11 mouse cellular contexts compared by ENCODE assay signal in genomic region chr10:43378732-43379644, GRCm38 (mm10).
DNase-seq lines count a peak whose midpoint lies in the region; ATAC-seq and TF ChIP-seq lines count a peak whose summit lies in the region.
"Had no signal": no experiment of that assay in that cellular context is flagged by ENCODE, and none has a peak within 500 bp of the region (broad histone marks: within the 10 kb centered on the region; RNA-seq: fewer than 3 reads in every experiment).

No protein-coding gene starts in this region.

- no peak for TF ChIP-seq CTCF in forebrain, postnatal 0 days (IDR thresholded peaks at IDR 0.05; ENCODE audit: low read depth)
- TF ChIP-seq CTCF in stomach, postnatal 0 days (IDR thresholded peaks at IDR 0.05; ENCODE audit: low read depth) = no peak

- peak; percentile 16 for DNase-seq in forebrain, postnatal 0 days
- DNase-seq in forebrain, embryonic 11.5 days (ENCODE audit: low spot score) = no peak
- no peak for DNase-seq in stomach, postnatal 0 days (ENCODE audit: low spot score)
- DNase-seq in spleen, adult 12 weeks (ENCODE audit: low spot score) = no peak
- no peak for DNase-seq in cerebellum, adult 18-20 months

- H3K4me1 ChIP-seq in forebrain, postnatal 0 days (ENCODE audit: insufficient read depth) = no peaks in the 10 kb centered on the region
- H3K4me1 ChIP-seq in forebrain, embryonic 11.5 days (replicated peaks; ENCODE audit: control insufficient read depth, insufficient read depth, low read length) = no peaks in the 10 kb centered on the region
- no peaks in the 10 kb centered on the region for H3K4me1 ChIP-seq in stomach, embryonic 15.5 days
- H3K4me1 ChIP-seq in stomach, postnatal 0 days (replicated peaks; ENCODE audit: control insufficient read depth, insufficient read depth) = no peaks in the 10 kb centered on the region
- H3K4me1 ChIP-seq in kidney, embryonic 15.5 days = no peaks in the 10 kb centered on the region
- H3K4me1 ChIP-seq in hindbrain, embryonic 13.5 days (replicated peaks) = no peaks in the 10 kb centered on the region
- H3K4me1 ChIP-seq: midbrain, embryonic 12.5 days had no signal

- H3K4me3 ChIP-seq in forebrain, postnatal 0 days (ENCODE audit: low read depth, low read length) = no peak overlapping the region
- H3K4me3 ChIP-seq in forebrain, embryonic 11.5 days (ENCODE audit: low read depth, low read length) = no peak overlapping the region
- H3K4me3 ChIP-seq in stomach, embryonic 15.5 days (replicated peaks) = no peak overlapping the region
- H3K4me3 ChIP-seq in stomach, postnatal 0 days (ENCODE audit: low read depth, low read length) = no peak overlapping the region
- H3K4me3 ChIP-seq in kidney, embryonic 15.5 days (replicated peaks) = no peak overlapping the region
- H3K4me3 ChIP-seq in hindbrain, embryonic 13.5 days = no peak overlapping the region
- H3K4me3 ChIP-seq: limb, embryonic 13.5 days; midbrain, embryonic 12.5 days had no signal

- no peak overlapping the region for H3K4me2 ChIP-seq in forebrain, postnatal 0 days (ENCODE audit: low read depth)
- H3K4me2 ChIP-seq in forebrain, embryonic 11.5 days (ENCODE audit: low read depth, low read length, severe bottlenecking) = no peak overlapping the region
- H3K4me2 ChIP-seq in stomach, embryonic 15.5 days = no peak overlapping the region
- no peak overlapping the region for H3K4me2 ChIP-seq in stomach, postnatal 0 days (replicated peaks; ENCODE audit: low read depth)
- no peak overlapping the region for H3K4me2 ChIP-seq in kidney, embryonic 15.5 days
- no peak overlapping the region for H3K4me2 ChIP-seq in hindbrain, embryonic 13.5 days
- H3K4me2 ChIP-seq: limb, embryonic 13.5 days; midbrain, embryonic 12.5 days had no signal

- 0 out of 2 replicates have a peak overlapping the region, but pooled peaks have one; percentile 35 for H3K27ac ChIP-seq in forebrain, postnatal 0 days (ENCODE audit: low read depth, low read length)
- no peak overlapping the region for H3K27ac ChIP-seq in forebrain, embryonic 11.5 days (ENCODE audit: low read depth, low read length)
- no peak overlapping the region for H3K27ac ChIP-seq in stomach, embryonic 15.5 days
- H3K27ac ChIP-seq in stomach, postnatal 0 days (replicated peaks) = no peak overlapping the region
- peak overlapping the region; percentile 57 for H3K27ac ChIP-seq in kidney, embryonic 15.5 days
- no peak overlapping the region for H3K27ac ChIP-seq in hindbrain, embryonic 13.5 days
- H3K27ac ChIP-seq: limb, embryonic 13.5 days; midbrain, embryonic 12.5 days had no signal

- H3K9ac ChIP-seq in forebrain, postnatal 0 days = no peak overlapping the region
- H3K9ac ChIP-seq in forebrain, embryonic 11.5 days (ENCODE audit: low read length) = no peak overlapping the region
- H3K9ac ChIP-seq in stomach, embryonic 15.5 days = no peak overlapping the region
- H3K9ac ChIP-seq in stomach, postnatal 0 days (ENCODE audit: low read length) = no peak overlapping the region
- H3K9ac ChIP-seq in kidney, embryonic 15.5 days = no peak overlapping the region
- no peak overlapping the region for H3K9ac ChIP-seq in hindbrain, embryonic 13.5 days
- H3K9ac ChIP-seq: limb, embryonic 13.5 days; midbrain, embryonic 12.5 days had no signal

- WGBS in forebrain, postnatal 0 days = 63% methylated on average over 15 of the region's 15 CpGs
- 86% methylated on average over 15 of the region's 15 CpGs for WGBS in forebrain, embryonic 11.5 days
- WGBS in stomach, embryonic 15.5 days = 57% methylated on average over 15 of the region's 15 CpGs
- WGBS in stomach, postnatal 0 days = 57% methylated on average over 15 of the region's 15 CpGs
- WGBS in kidney, embryonic 15.5 days = 69% methylated on average over 15 of the region's 15 CpGs
- 84% methylated on average over 15 of the region's 15 CpGs for WGBS in hindbrain, embryonic 13.5 days

- no peaks in the 10 kb centered on the region for H3K27me3 ChIP-seq in forebrain, postnatal 0 days (ENCODE audit: insufficient read depth, low read length)
- H3K27me3 ChIP-seq in forebrain, embryonic 11.5 days (ENCODE audit: control insufficient read depth, insufficient read depth, low read length) = no peaks in the 10 kb centered on the region
- no peaks in the 10 kb centered on the region for H3K27me3 ChIP-seq in stomach, embryonic 15.5 days (replicated peaks)
- H3K27me3 ChIP-seq in stomach, postnatal 0 days (ENCODE audit: control insufficient read depth, insufficient read depth, low read length) = no peaks in the 10 kb centered on the region
- H3K27me3 ChIP-seq in kidney, embryonic 15.5 days = no peaks in the 10 kb centered on the region
- no peaks in the 10 kb centered on the region for H3K27me3 ChIP-seq in hindbrain, embryonic 13.5 days
- H3K27me3 ChIP-seq: limb, embryonic 13.5 days; midbrain, embryonic 12.5 days had no signal

- no peaks in the 10 kb centered on the region for H3K9me3 ChIP-seq in forebrain, postnatal 0 days (ENCODE audit: low read length)
- no peaks in the 10 kb centered on the region for H3K9me3 ChIP-seq in forebrain, embryonic 11.5 days (ENCODE audit: control insufficient read depth, low read length)
- no peaks in the 10 kb centered on the region for H3K9me3 ChIP-seq in stomach, embryonic 15.5 days
- H3K9me3 ChIP-seq in stomach, postnatal 0 days (ENCODE audit: control insufficient read depth, low read length) = no peaks in the 10 kb centered on the region
- no peaks in the 10 kb centered on the region for H3K9me3 ChIP-seq in kidney, embryonic 15.5 days (replicated peaks)
- H3K9me3 ChIP-seq in hindbrain, embryonic 13.5 days = no peaks in the 10 kb centered on the region
- H3K9me3 ChIP-seq: limb, embryonic 13.5 days; midbrain, embryonic 12.5 days had no signal

- H3K36me3 ChIP-seq in forebrain, postnatal 0 days (ENCODE audit: insufficient read depth) = no peaks in the 10 kb centered on the region
- no peaks in the 10 kb centered on the region for H3K36me3 ChIP-seq in forebrain, embryonic 11.5 days (ENCODE audit: control insufficient read depth, insufficient read depth, low read length)
- no peaks in the 10 kb centered on the region for H3K36me3 ChIP-seq in stomach, embryonic 15.5 days
- no peaks in the 10 kb centered on the region for H3K36me3 ChIP-seq in stomach, postnatal 0 days (ENCODE audit: control insufficient read depth, insufficient read depth, low read length)
- H3K36me3 ChIP-seq in kidney, embryonic 15.5 days = 0 out of 2 replicates have a peak, but pooled peaks cover 2% of the 10 kb centered on the region
- H3K36me3 ChIP-seq in hindbrain, embryonic 13.5 days = no peaks in the 10 kb centered on the region
- H3K36me3 ChIP-seq: limb, embryonic 13.5 days; midbrain, embryonic 12.5 days had no signal

- no peak; the same call in 1 of the 2 replicates for ATAC-seq in forebrain, postnatal 0 days
- no peak for ATAC-seq in forebrain, embryonic 11.5 days (replicated peaks; ENCODE audit: low FRiP score)
- ATAC-seq in stomach, embryonic 15.5 days (ENCODE audit: insufficient read depth, low FRiP score, low read depth) = 0 out of 2 replicates have a peak, but pooled peaks have one; percentile 60
- ATAC-seq in stomach, postnatal 0 days (ENCODE audit: low FRiP score, low TSS enrichment) = no peak
- ATAC-seq in kidney, embryonic 15.5 days (replicated peaks; ENCODE audit: low FRiP score) = peak; percentile 40; the same call in 1 of the 2 replicates
- ATAC-seq in hindbrain, embryonic 13.5 days (ENCODE audit: low FRiP score) = no peak
- ATAC-seq: inflammation-experienced regulatory T-cells, adult 6 months had no signal

- TF ChIP-seq EP300 in stomach, postnatal 0 days (optimal IDR thresholded peaks at IDR 0.05) = no peak

Comparison
In these comparisons a context has a peak if more than half of its experiments do, and no peak if none do; other contexts are left out.
1. ATAC-seq: peak in stomach, embryonic 15.5 days (single experiment) and kidney, embryonic 15.5 days (single experiment); none in forebrain, postnatal 0 days (single experiment), forebrain, embryonic 11.5 days (single experiment), stomach, postnatal 0 days (single experiment) and hindbrain, embryonic 13.5 days (single experiment).
2. H3K27ac ChIP-seq: peak in forebrain, postnatal 0 days (single experiment) and kidney, embryonic 15.5 days (single experiment); none in forebrain, embryonic 11.5 days (single experiment), stomach, embryonic 15.5 days (single experiment), stomach, postnatal 0 days (single experiment) and hindbrain, embryonic 13.5 days (single experiment).